In genomic region chr6:100562719-100563551, GRCm38 (mm10) we compare ENCODE assay signal across 8 mouse cellular contexts.
DNase-seq lines count a peak whose midpoint lies in the region; ATAC-seq and TF ChIP-seq lines count a peak whose summit lies in the region.

No protein-coding gene starts in this region.

- H3K9ac ChIP-seq in intestine, embryonic 14.5 days (ENCODE audit: low read length): peak overlapping the region; percentile 48
- peak overlapping the region; percentile 58 for H3K9ac ChIP-seq in limb, embryonic 12.5 days (replicated peaks)
- peak overlapping the region; percentile 75 for H3K9ac ChIP-seq in midbrain, embryonic 13.5 days (replicated peaks)

- no peak for TF ChIP-seq POLR2A in cerebellum, adult 2 months (IDR thresholded peaks at IDR 0.05; ENCODE audit: borderline replicate concordance, insufficient read depth, low read length)

- H3K27me3 ChIP-seq in cerebellum, adult 2 months (ENCODE audit: control insufficient read depth, insufficient read depth, low read length): no peaks in the 10 kb centered on the region; the same call in 1 of the 2 replicates
- peaks cover 25% of the 10 kb centered on the region for H3K27me3 ChIP-seq in intestine, embryonic 14.5 days (replicated peaks; ENCODE audit: control insufficient read depth, insufficient read depth, low read length)
- peaks cover 97% of the 10 kb centered on the region for H3K27me3 ChIP-seq in limb, embryonic 12.5 days
- peaks cover 63% of the 10 kb centered on the region for H3K27me3 ChIP-seq in midbrain, embryonic 13.5 days

- no peaks in the 10 kb centered on the region; the same call in 1 of the 2 replicates for H3K4me1 ChIP-seq in cerebellum, adult 2 months (ENCODE audit: control insufficient read depth, insufficient read depth, low read length)
- H3K4me1 ChIP-seq in intestine, embryonic 14.5 days (replicated peaks; ENCODE audit: control insufficient read depth, insufficient read depth, low read length): peaks cover 6% of the 10 kb centered on the region; the same call in 1 of the 2 replicates
- peaks cover 34% of the 10 kb centered on the region for H3K4me1 ChIP-seq in limb, embryonic 12.5 days (replicated peaks)
- H3K4me1 ChIP-seq in midbrain, embryonic 13.5 days (replicated peaks): peaks cover 37% of the 10 kb centered on the region

- H3K4me2 ChIP-seq in intestine, embryonic 14.5 days (ENCODE audit: low read length): peak overlapping the region; percentile 100
- H3K4me2 ChIP-seq in limb, embryonic 12.5 days: peak overlapping the region; percentile 88
- peak overlapping the region; percentile 96 for H3K4me2 ChIP-seq in midbrain, embryonic 13.5 days (replicated peaks)

- H3K4me3 ChIP-seq in cerebellum, adult 2 months (replicated peaks; ENCODE audit: insufficient read depth, low read depth, low read length): peak overlapping the region; percentile 61
- peak overlapping the region; percentile 43 for H3K4me3 ChIP-seq in intestine, embryonic 14.5 days (ENCODE audit: low read depth, low read length)
- peak overlapping the region; percentile 45 for H3K4me3 ChIP-seq in limb, embryonic 12.5 days (replicated peaks)
- H3K4me3 ChIP-seq in midbrain, embryonic 13.5 days (replicated peaks): peak overlapping the region; percentile 49

- no peak for TF ChIP-seq CTCF in cerebellum, adult 2 months (IDR thresholded peaks at IDR 0.05; ENCODE audit: borderline replicate concordance, insufficient read depth, low read depth, low read length)

- DNase-seq in kidney, adult 18-20 months: peak; percentile 4
- DNase-seq in kidney, adult 11 months: no peak
- peak; percentile 69 to 73 for DNase-seq in cerebellum, adult 2 months
- no peak for DNase-seq in intestine, embryonic 14.5 days (ENCODE audit: low spot score)
- DNase-seq in testis, postnatal 14 days (ENCODE audit: low spot score): peak; percentile 46

- peak; percentile 11 for ATAC-seq in frontal cortex, adult (ENCODE audit: low TSS enrichment)
- peak; percentile 72 for ATAC-seq in intestine, embryonic 14.5 days (replicated peaks; ENCODE audit: low FRiP score, low TSS enrichment, low read depth)
- ATAC-seq in limb, embryonic 12.5 days (ENCODE audit: insufficient number of reproducible peaks, insufficient read depth, low FRiP score, low TSS enrichment, low read depth): peak; percentile 46; the same call in 1 of the 2 replicates
- peak; percentile 78 for ATAC-seq in midbrain, embryonic 13.5 days

- no peaks in the 10 kb centered on the region for H3K36me3 ChIP-seq in intestine, embryonic 14.5 days (ENCODE audit: control insufficient read depth, insufficient read depth, low read length)
- H3K36me3 ChIP-seq in limb, embryonic 12.5 days: no peaks in the 10 kb centered on the region
- no peaks in the 10 kb centered on the region for H3K36me3 ChIP-seq in midbrain, embryonic 13.5 days

- H3K9me3 ChIP-seq in intestine, embryonic 14.5 days (ENCODE audit: control insufficient read depth, low read length): no peaks in the 10 kb centered on the region
- no peaks in the 10 kb centered on the region for H3K9me3 ChIP-seq in limb, embryonic 12.5 days
- no peaks in the 10 kb centered on the region for H3K9me3 ChIP-seq in midbrain, embryonic 13.5 days

- no peak overlapping the region for H3K27ac ChIP-seq in cerebellum, adult 2 months (ENCODE audit: insufficient read depth, low read length)
- no peak overlapping the region for H3K27ac ChIP-seq in intestine, embryonic 14.5 days (ENCODE audit: low read depth)
- no peak overlapping the region for H3K27ac ChIP-seq in limb, embryonic 12.5 days
- H3K27ac ChIP-seq in midbrain, embryonic 13.5 days: peak overlapping the region; percentile 75

- 4% methylated on average over 51 of the region's 51 CpGs for WGBS in cerebellum, adult 2 months
- 1% methylated on average over 51 of the region's 51 CpGs for WGBS in intestine, embryonic 14.5 days
- under 1% methylated on average over 51 of the region's 51 CpGs for WGBS in limb, embryonic 12.5 days
- WGBS in midbrain, embryonic 13.5 days: 0% methylated on average over 51 of the region's 51 CpGs

Comparison
In these comparisons a context has a peak if more than half of its experiments do, and no peak if none do; other contexts are left out.
1. DNase-seq: peak in kidney, adult 18-20 months (single experiment), cerebellum, adult 2 months (2 of 2) and testis, postnatal 14 days (single experiment); none in kidney, adult 11 months (single experiment) and intestine, embryonic 14.5 days (single experiment).
2. ATAC-seq: peak in every context shown above with its lines; median percentile 78 in midbrain, embryonic 13.5 days; 72 in intestine, embryonic 14.5 days; 46 in limb, embryonic 12.5 days; 11 in frontal cortex, adult.
3. Peak in every context shown above with its lines, with median percentiles within 50 percentile points of each other: H3K4me3 ChIP-seq, H3K4me2 ChIP-seq and H3K9ac ChIP-seq.